Mouse (Mus musculus) adrenal gland, adult 8-10 months (tissue): Measurements from ENCODE around the gene Stfa1. TPM values are rescaled to one million over a fixed set of nuclear protein-coding genes. Genes with fewer than 3 reads are reported as not detected.
"Not testable (repeated sequence)": the region's sequence is repeated elsewhere in the genome, so short reads cannot be mapped to it uniquely, and the experiment has no call there.

Experiments
- DNase-seq: peaks from one replicate; pipeline ENCODE4 v3.0.0; 2022
- total RNA-seq, 4 experiments: library from RNA; stranded (reverse); gene quantifications; 2 replicates each; pipeline ENCODE4 v1.2.4; 2022

Gene Stfa1
- not detected for total RNA-seq

- DNase-seq: not testable (repeated sequence)
Observed at GRCm38 (mm10) chr16:36276796-36277195, at the start of gene Stfa1. Gene Stfa1 (plus strand): TSS chr16:36276951.

- not testable (repeated sequence) for DNase-seq
Observed at GRCm38 (mm10) chr16:36260585-36260984, 16.2 kb upstream of the Stfa1 start.

GRCm38 (mm10) chr16:36289140-36289539, 12.4 kb downstream of the Stfa1 start:
- no peak for DNase-seq

GRCm38 (mm10) chr16:36307631-36308030, 30.9 kb downstream of the Stfa1 start:
- no peak for DNase-seq

- DNase-seq: not testable (repeated sequence)
Observed at GRCm38 (mm10) chr16:36316111-36316510, 39.4 kb downstream of the Stfa1 start.

GRCm38 (mm10) chr16:36319286-36319685, 42.5 kb downstream of the Stfa1 start:
- no peak for DNase-seq

- DNase-seq: no peak
Observed at GRCm38 (mm10) chr16:36334232-36334631, 57.5 kb downstream of the Stfa1 start, which contains the start of gene BC117090. Gene BC117090 (minus strand): TSS chr16:36334332.

Other genes with a start within 250 kb of the Stfa1 start
- 1 to 10 TPM; 4.2 to 6.8 (median 5.3) TPM for gene Wdr5b, start 235.8 kb upstream of the Stfa1 start, total RNA-seq
- gene Fam162a, start 205.4 kb upstream of the Stfa1 start, total RNA-seq: 100 to 1,000 TPM; 117 to 219 (median 160) TPM
- 10 to 100 TPM; 36.2 to 57.5 (median 40.1) TPM for gene Ccdc58, start 205.3 kb upstream of the Stfa1 start, total RNA-seq
- gene Csta1, start 145.7 kb upstream of the Stfa1 start, total RNA-seq: not detected
- gene Stfa2l1, start 120.1 kb upstream of the Stfa1 start, total RNA-seq: not detected
- gene Gm5483, start 92.7 kb upstream of the Stfa1 start, total RNA-seq: not detected
- gene Gm5416, start 66.5 kb upstream of the Stfa1 start, total RNA-seq: not detected
- 1 to 10 TPM in 1 of 4 experiments, not detected in 3; 8.1 TPM for gene 2010005H15Rik, start 55.5 kb upstream of the Stfa1 start, total RNA-seq
- gene BC117090, start 57.4 kb downstream of the Stfa1 start, total RNA-seq: not detected
- not detected for gene BC100530, start 90.8 kb downstream of the Stfa1 start, total RNA-seq
- gene Stfa2, start 131.5 kb downstream of the Stfa1 start, total RNA-seq: not detected
- gene Stfa3, start 178.4 kb downstream of the Stfa1 start, total RNA-seq: not detected